Mouse (Mus musculus): ENCODE measurements around the gene Bbox1.

The Bbox1 gene

GRCm38 (mm10) chr2:110274160-110274559, 40.2 kb downstream of the Bbox1 start:
- no peak for DNase-seq (ENCODE audit: low read depth in 1 of 2, low spot score in 2 of 2)

GRCm38 (mm10) chr2:110269281-110269680, 45.1 kb downstream of the Bbox1 start:
- no peak for DNase-seq (ENCODE audit: low read depth in 1 of 2, low spot score in 2 of 2)

- no peak for DNase-seq (ENCODE audit: low read depth in 1 of 2, low spot score in 2 of 2)
Measured at GRCm38 (mm10) chr2:110232252-110232651, 82.1 kb downstream of the Bbox1 start.

DNA sequence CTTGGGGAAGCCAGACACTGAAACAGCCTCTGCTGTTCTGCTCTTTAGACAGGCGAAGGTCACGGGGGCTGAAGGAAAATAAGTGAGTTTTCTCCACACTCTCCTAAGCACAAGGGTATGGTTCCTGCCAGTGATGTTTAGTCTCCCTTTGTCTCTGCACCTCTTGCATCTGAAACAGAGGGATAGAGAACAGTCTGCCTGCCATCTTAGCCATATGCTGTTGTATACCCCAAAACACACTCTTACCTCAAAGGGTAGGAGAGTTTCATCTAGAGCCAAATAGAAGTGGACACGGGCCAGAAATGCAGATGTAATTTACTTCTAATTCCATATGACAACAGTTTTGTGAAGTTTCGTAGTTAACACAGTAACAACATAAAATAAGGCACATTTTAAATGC, 83.6 kb downstream of the Bbox1 start:
- DNase-seq (ENCODE audit: low read depth in 1 of 2, low spot score in 2 of 2) = no peak

DNA sequence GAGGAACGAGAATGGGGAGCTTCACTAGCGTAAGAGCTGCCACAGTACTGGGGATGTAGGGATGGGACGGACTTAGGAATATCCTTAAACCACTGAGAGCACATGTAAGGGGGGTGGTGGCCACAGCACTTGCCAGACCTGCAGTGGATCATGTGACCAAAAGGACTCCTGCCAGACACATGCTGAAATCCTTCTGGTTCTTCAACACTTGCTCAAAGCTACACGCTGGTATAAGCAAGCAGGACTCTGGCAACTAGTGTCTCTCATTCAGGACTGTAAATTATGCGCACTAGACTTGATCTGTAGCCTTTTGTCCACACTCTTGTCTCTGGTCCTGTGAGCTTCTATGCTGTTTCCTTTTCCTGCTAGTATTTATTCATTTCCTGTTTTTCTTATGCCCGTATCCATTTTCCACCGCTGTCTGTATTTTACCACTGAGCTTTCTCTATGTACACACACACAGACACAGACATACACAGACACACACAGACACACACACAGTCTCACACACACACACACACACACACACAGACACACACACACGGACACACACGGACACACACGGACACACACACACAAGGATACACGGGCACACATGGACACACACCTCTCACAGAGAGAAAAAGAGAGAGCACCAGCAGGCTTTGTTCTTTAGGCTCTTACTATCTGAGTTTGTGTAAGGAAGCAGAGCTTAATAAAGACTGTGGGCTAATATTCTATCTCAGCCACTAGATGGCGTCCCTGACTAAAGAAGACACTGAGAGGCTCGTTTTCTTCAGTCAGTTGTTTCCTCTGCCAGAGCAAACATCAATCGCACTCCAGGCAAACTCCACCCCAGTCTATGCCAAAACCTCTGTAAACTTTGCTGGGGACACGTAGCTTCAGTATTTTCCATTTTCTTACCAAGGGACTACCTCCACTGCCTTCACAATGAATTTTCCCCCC, 84.9 kb downstream of the Bbox1 start:
- DNase-seq (ENCODE audit: low read depth in 1 of 2, low spot score in 2 of 2) = no peak

DNA sequence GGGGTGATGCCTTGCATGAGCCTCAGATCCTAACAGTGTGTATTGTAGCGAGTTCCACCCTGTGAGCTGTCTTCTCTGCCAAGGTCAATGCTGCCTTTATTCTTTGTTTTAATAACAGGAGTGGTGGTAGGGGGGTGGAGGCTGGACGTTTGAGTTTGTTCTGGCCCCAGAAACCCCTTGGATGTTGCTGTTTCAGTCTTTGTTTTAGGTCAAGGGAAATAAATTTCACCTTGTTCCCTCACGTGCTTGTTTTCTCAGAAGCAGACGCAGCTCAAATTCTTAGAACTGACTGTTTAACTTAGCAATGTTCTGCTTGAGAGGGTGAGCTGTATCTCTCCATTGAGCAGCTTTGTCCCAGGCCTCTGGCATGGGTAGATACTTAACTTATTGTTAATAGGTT, 87.9 kb downstream of the Bbox1 start:
- no peak for DNase-seq (ENCODE audit: low read depth in 1 of 2, low spot score in 2 of 2)

DNA sequence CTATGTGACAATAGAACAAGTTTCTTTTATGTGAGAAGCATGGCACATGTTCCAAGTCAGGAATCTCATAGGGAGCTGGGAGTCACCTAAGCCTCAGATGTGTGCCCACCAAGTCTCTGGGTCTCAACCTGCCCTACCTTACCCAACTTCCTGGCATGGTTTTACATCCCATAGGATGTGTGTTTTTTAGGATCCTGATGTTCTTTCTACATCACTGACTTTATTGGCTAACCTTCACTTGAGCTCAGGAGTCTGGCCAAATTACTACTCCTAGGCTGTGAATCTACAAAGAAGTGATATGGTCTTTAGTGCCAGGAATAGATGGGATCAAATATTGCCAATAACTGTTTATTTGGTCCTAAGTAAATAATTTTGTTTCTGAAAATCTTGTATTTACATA, 88.4 kb downstream of the Bbox1 start:
- DNase-seq (ENCODE audit: low read depth in 1 of 2, low spot score in 2 of 2) = no peak

DNA sequence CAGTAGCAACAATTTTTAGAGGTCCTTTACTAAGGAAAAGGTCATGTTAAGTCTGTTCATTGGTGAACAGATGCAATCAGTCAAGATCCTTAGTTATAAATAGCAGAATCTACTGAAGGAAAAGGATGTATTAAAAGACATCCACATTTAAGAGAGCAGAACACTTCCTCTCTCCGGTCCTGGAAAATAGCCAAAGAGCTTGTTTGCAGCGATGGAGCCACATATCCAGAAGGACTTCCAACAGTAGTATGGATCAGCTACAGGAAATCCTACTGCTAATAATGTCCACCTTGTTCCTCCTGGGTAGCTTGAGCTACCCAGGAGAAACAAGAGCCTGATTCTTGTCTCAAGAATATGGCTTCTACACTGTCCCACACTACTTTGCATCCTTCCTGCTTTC, 91.6 kb downstream of the Bbox1 start:
- DNase-seq (ENCODE audit: low read depth in 1 of 2, low spot score in 2 of 2) = no peak

DNA sequence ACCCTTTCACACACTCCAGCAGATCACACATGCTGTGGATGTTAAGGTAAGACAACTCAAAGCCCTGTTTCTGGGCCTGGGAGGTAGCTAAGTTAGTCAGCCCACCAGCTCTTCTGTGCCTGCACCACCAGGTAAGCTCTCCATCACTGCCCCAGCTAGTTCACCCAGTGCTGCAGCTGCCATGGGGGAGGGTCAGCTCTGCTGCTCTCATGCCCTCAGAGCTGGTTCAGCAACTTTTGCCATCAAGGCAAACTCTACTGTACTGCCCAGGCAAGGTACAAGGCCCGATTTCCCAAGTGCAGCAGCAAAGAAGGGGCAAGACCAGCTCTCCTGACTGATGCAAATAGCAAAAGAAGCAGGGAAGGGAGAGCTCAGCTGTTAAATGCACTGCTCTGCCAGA, 93.9 kb downstream of the Bbox1 start:
- DNase-seq (ENCODE audit: low read depth in 1 of 2, low spot score in 2 of 2) = no peak

DNA sequence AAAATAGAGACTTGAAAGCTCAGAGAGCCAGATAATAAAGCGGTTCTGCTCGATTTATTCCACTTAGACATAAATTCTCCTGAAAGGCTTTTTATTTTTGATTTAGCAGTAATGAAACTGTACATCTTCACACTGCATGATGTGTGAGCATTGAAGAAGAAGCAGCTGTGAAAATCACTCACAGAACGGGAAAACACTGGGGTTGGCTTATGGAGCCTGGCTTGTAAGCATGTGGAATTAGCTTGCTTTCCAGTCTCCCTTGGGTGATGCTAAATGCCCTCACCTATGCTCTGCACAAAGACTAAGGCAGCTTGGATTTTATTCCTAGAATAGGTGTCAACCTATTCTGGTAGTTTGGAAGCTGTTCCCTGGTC, 98.7 kb downstream of the Bbox1 start:
- DNase-seq (ENCODE audit: low read depth in 1 of 2, low spot score in 2 of 2) = no peak

DNA sequence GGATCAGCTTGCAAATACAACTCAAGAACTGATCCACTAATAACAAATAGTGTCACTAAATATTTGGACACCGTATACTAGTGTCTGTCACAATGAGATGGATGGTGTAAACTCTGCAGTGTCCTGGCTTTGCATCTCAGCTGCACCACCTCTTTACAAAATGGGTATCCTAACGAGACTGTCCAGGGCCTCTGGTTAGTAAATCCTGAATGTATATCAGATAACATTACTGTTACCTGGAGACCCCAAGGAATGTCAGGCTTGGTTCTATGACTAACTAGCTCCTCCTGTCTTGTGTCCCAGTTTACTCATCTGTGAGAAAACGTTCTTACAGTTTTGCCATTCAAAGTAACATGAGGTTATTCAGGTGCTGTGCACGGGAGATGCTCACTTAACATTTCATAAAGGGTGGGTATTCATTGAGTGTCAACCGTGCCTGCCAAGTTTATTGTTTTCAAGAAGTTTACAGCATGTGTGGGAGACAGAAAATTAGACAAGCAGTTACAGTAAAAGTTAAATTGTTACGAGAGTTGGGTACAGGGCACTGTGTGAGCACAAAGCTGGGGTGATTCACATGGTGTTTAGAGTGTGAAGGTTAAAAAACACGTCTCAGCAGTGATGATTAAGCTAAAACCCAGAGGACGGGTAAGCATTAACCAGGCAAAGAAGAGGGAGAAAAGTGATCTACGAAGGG, 99.2 kb downstream of the Bbox1 start:
- no peak for DNase-seq (ENCODE audit: low read depth in 1 of 2, low spot score in 2 of 2)

- DNase-seq (ENCODE audit: low read depth in 1 of 2, low spot score in 2 of 2) = no peak
Measured at GRCm38 (mm10) chr2:110214278-110214677, 100.1 kb downstream of the Bbox1 start.
